Mouse (Mus musculus) embryo, embryonic 10.5 days (tissue): ENCODE measurements around the gene Arl16.
A peak's percentile ranks its signal among the peaks of the same experiment; 100 is the strongest.

Experiments
- DNase-seq: peaks from one replicate; pipeline ENCODE4 v3.0.0-alpha.2; 2015; ENCODE audit warnings: low spot score

The Arl16 gene

DNA sequence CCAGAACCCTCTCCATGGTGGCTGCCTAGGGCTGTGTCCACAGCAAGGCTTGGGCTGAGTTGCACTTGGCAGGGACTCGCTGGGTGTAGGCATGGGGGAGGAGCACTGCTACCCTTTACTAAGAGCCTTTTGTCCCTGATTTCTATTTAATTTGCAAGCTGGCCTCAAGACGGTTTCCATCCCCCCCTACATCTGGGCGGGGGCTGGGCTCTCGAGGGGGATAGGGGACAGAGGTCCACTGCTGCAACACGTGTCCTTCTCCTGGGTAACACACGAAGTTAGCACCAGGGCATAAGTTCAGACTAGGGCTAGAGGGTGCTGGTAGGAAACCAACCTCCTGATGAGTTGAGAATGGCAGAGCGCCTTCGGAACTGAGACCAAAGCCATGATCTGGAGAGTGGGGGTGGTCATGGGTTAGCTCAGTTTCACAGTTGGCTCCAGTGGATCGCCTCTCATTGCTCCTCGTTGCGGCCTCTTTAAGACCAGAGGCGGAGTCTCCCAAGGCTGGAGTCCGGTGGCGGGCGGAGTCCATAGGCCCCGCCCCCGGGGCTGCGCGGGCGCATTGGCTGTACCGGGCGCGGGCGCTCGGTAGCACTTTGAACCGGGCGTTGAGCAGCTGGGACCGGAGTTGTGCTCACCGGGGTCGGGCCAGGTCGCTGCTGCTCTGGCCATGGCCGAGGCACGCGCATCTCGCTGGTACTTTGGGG, 24.1 kb upstream of the Arl16 start, which contains the start of gene Slc25a10:
Gene Slc25a10, plus strand, starts transcription at position 524 of the 707 bp plus-strand sequence.
- DNase-seq: peak; percentile 97

DNA sequence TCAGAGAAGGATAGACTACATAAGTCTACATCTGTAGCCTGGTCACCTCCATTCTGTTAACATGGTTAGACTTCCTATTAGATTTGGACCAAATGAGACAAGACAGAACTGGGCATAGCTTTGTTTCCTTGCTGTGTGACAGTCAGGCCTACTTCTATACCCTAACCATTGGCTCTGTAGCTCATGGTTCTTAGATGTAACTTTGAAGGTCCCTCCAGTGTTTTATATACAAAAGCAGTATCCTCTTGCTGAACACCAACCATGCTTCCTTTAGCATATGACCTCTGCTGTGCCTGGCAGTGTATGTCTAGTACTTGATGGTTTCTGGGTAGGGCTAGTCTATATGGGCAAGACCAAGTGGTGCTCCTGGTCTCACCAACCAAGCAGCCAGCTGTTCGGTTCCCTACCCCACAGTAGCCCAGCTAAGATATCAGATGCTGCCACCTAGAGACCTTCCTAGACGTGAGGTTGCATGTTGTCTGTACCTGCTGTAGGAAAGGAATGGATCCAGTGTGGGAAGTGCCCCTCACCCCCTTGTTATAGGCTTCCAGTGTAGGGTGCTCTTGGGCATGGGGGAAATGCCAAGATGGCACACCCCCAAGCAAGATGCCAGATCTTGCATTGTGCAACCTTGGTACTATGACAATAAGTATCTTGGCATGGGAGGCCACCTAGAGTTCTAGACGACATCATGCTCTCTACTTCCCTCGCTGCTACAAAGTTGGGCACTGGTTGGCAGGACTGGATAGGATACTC, 23.1 kb upstream of the Arl16 start:
- DNase-seq: no peak

- DNase-seq: peak; percentile 91
Measured at GRCm38 (mm10) chr11:120489054-120489761, 21.8 kb upstream of the Arl16 start.

- DNase-seq: no peak
Measured at GRCm38 (mm10) chr11:120488516-120488915, 21.1 kb upstream of the Arl16 start.

- no peak for DNase-seq
Measured at GRCm38 (mm10) chr11:120485251-120485650, 17.8 kb upstream of the Arl16 start.

- peak; percentile 98 for DNase-seq
Measured at GRCm38 (mm10) chr11:120484265-120484981, 17.0 kb upstream of the Arl16 start, which contains the start of gene Mrpl12. Gene Mrpl12 (plus strand): TSS chr11:120484613.

DNA sequence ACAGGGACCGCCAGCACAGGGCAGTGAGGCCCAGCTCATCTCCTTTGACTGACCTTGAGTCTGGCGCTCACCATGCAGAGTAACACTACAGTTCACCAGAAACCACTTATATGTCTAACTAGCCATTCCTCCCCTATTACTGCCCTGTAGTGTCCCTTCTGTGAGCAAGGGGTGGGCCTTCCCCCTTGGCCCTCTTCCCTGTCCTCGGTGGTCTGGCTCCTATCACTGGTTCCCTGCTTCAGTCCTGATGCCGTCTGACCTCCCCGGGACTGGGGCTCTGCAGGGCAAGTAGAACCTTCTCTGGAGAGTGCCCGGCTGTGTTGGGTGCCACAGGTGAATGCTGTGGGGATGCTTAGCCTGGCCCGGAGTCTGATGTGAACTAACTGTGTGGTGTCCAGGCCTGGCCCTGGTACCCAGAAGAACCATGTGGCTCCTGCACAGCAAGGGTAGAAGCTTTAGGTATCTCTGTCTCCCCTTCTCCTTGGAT, 16.1 kb upstream of the Arl16 start:
- no peak for DNase-seq

- DNase-seq: no peak
Measured at GRCm38 (mm10) chr11:120472052-120472451, 4.6 kb upstream of the Arl16 start.

- DNase-seq: no peak
Measured at GRCm38 (mm10) chr11:120467736-120468092, 307 bp upstream of the Arl16 start.

- no peak for DNase-seq
Measured at GRCm38 (mm10) chr11:120465521-120465920, 1.9 kb downstream of the Arl16 start.

- no peak for DNase-seq
Measured at GRCm38 (mm10) chr11:120464365-120464764, 3.0 kb downstream of the Arl16 start.

DNA sequence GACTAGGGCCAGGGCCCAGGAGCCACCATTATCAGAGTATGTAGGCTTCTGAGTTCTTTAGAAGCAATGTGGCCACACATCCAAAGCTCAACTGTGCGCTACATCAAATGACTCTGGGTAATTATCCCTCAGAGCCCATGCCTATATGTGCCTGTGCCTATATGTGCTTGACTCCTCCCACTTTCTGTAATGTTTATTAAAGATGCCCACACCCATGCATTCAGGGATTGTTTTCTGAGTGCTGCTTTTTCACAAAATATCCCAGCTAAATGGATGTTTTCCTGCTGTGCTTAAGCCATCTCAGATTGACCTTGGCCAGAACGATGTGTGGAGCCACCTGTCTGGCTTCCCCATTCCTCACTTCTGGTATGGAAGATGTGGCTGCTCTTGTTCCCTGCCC, 3.9 kb downstream of the Arl16 start:
- DNase-seq: no peak

- DNase-seq: no peak
Measured at GRCm38 (mm10) chr11:120458847-120459597, 8.4 kb downstream of the Arl16 start.

DNA sequence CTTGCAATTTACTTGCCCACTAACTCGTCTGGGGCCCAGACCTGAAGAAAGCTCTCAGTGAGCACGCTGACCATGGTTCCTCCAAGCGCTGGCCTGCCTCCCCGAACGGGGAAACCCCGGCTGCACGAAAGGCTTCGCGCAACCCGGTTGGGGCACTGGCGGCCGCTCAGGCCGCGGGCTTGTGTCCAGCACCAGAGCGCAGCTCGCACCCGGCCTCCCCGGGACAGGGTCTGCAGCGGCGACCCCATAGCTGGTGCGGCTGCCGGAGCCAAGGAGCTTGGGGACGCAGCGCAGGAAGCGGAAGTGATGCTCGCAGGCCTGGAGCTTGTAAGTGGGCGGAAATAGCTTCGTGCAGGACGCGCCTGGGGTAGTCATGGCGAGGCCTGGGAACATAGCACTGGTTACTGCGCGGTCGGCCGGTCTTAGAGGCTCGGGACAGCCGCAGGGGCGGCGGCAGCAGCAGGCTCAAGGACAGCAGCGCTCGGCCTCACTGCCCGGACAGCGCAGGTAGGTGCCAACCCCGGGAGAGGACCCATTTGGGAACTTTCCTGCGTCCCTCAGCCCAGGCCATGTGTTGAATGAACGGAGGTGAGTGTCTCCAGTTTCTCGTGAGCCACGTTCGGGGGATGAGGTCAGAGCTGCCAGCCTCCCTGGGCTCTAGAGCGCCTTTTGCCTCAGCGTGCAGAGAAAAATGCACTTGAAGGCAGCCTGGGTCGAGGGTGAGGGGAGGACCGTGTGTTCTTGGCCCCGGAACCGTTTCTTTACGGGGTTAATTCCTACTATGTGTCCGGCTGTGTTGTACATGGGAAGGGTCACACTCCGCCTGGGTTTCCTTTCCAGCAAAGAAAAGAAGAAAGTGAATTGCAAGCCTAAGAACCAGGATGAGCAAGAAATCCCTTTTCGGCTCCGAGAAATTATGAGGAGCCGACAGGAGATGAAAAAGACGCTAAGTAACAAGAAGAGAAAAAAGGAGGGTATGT, 9.3 kb downstream of the Arl16 start, which contains the start of the genes Oxld1 and Ccdc137:
Gene Oxld1, minus strand, starts transcription at position 297 of the 980 bp plus-strand sequence.
Gene Ccdc137, plus strand, starts transcription at position 344 of the 980 bp plus-strand sequence.
- DNase-seq: peak; percentile 92

- no peak for DNase-seq
Measured at GRCm38 (mm10) chr11:120457370-120457769, 10.0 kb downstream of the Arl16 start.

GRCm38 (mm10) chr11:120455413-120455812, 12.0 kb downstream of the Arl16 start:
- DNase-seq: no peak

GRCm38 (mm10) chr11:120454965-120455364, 12.4 kb downstream of the Arl16 start:
- no peak for DNase-seq

DNA sequence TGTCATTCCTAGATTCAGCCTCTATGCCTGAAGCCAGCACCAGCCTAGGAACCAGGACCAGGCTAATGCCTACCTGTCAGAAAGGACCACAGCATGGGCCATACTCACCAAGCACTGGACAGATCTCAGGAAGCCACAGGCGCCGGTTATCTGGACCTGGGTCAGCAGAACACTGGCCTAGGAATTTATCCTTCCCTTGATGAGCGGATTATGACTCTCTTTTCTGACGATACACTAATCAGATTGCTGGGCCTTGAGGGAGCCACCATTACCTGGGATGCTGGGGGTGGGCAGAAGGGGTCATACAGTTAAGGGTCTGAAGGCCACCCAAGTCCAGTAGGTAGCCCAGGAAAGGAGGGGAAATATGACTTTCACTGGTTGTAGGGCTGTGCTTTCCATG, 14.1 kb downstream of the Arl16 start, which contains the start of gene Pde6g:
Gene Pde6g, minus strand, starts transcription at position 195 of the 400 bp plus-strand sequence.
- no peak for DNase-seq

- DNase-seq: no peak
Measured at GRCm38 (mm10) chr11:120452246-120452645, 15.2 kb downstream of the Arl16 start.

- DNase-seq: no peak
Measured at GRCm38 (mm10) chr11:120447179-120447578, 20.2 kb downstream of the Arl16 start.
